Mouse (Mus musculus): ENCODE results near the gene Kcnh3. TPM values are rescaled to one million over a fixed set of nuclear protein-coding genes. Genes with fewer than 3 reads are reported as not detected.
"Not testable (repeated sequence)": the region's sequence is repeated elsewhere in the genome, so short reads cannot be mapped to it uniquely, and the experiment has no call there.

Kcnh3 gene
- polyA plus RNA-seq, 1 experiment from 2014 or later: 0.12 TPM

DNA sequence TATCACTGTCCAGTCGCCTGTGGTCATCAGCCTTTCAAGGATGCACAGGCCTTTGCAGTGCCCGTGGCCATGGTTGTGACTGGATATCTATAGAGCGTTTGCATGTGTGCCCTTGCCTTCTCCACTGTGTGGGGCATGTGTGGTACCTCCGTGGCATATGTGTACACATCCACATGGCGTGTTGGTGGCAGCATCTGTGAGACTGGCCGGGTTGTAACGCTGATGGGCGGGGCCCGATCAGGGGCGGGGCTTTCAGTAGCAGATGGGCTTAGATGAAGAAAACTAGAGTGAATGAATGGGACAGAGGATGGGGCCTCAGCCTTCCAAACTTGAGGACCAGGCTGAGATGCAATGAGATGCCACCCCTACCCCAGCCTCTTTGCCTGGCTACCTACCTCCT is 7.3 kb downstream of the Kcnh3 start:
- Histone ChIP-seq H3K27me3 (ENCODE audit: control insufficient read depth, insufficient read depth, low read length) (peaks cover 23% of the 10 kb centered on the region), H3K4me1 (replicated peaks; ENCODE audit: control insufficient read depth, insufficient read depth, low read length) (0 out of 2 replicates have a peak, but pooled peaks cover 2% of the 10 kb centered on the region), H3K4me2 (replicated peaks; ENCODE audit: low read depth, low read length) (no peak overlapping the region), H3K9ac (ENCODE audit: low read depth, low read length) (no peak overlapping the region), H3K36me3 (ENCODE audit: control insufficient read depth, insufficient read depth, low read length) (no peaks in the 10 kb centered on the region), H3K27ac (ENCODE audit: low read depth, low read length) (no peak overlapping the region), H3K9me3 (ENCODE audit: control insufficient read depth, low read length) (no peaks in the 10 kb centered on the region), H3K4me3 (ENCODE audit: low read depth, low read length) (no peak overlapping the region)
- 73% methylated on average over 10 of the region's 10 CpGs for WGBS
- DNase-seq (ENCODE audit: low spot score): no peak
- ATAC-seq (ENCODE audit: low FRiP score): no peak

DNA sequence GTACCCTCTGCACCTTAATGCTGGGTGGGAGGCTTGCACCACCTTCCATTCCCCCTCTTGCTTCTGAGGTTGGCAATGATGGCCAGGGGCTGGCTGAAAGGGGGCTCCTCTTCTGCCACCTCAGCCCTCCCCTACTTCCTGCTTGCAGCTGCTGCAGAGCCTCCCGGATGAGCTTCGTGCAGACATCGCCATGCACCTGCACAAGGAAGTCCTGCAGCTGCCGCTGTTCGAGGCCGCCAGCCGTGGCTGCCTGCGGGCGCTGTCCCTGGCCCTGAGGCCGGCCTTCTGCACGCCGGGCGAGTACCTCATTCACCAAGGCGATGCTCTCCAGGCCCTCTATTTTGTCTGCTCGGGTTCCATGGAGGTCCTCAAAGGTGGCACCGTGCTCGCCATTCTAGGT is 9.1 kb downstream of the Kcnh3 start:
- H3K27ac ChIP-seq (ENCODE audit: low read depth, low read length): no peak overlapping the region
- H3K4me2 ChIP-seq (replicated peaks; ENCODE audit: low read depth, low read length): no peak overlapping the region
- peaks cover 8% of the 10 kb centered on the region; the same call in 1 of the 2 replicates for H3K27me3 ChIP-seq (ENCODE audit: control insufficient read depth, insufficient read depth, low read length)
- DNase-seq (ENCODE audit: low spot score) (no peak), ATAC-seq (ENCODE audit: low FRiP score) (no peak)
- no peaks in the 10 kb centered on the region for H3K9me3 ChIP-seq (ENCODE audit: control insufficient read depth, low read length)
- H3K36me3 ChIP-seq (ENCODE audit: control insufficient read depth, insufficient read depth, low read length): no peaks in the 10 kb centered on the region
- WGBS: 63% methylated on average over 17 of the region's 17 CpGs
- 0 out of 2 replicates have a peak, but pooled peaks cover 2% of the 10 kb centered on the region for H3K4me1 ChIP-seq (replicated peaks; ENCODE audit: control insufficient read depth, insufficient read depth, low read length)
- H3K4me3 ChIP-seq (ENCODE audit: low read depth, low read length): no peak overlapping the region
- no peak overlapping the region for H3K9ac ChIP-seq (ENCODE audit: low read depth, low read length)

DNA sequence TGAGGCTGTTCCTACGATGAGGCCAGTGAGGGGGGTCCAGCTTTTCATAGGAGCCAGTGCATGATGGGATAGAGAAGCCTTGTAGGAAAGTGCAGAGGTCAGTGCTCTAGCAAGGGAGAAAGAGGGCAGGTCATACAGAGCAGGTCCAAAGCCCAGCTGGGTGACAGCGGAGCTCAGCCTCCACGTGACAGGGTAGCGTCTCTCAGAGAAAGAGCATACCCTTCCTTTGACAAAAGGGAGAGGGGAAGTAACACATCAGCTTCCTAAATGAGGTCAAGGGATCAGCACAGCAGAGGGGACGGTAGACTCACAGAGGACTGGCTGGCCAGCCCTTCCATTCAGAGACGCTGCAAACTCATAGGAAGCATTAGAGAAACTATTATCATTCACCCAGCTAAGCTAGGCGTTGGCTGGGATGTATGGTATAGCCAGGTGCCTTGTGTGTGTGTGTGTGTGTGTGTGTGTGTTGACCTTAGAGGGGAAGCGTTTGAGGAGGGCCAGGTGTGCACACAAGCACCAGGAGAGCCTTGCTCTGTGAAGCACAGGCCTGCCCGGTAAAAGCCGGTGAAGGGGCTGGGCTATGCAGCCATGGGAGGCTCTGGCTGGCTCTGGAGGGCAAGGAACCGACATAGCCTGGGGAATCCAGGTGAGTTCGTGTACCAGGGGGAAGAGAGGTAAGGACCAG is 9.8 kb downstream of the Kcnh3 start:
- 54% methylated on average over 12 of the region's 12 CpGs for WGBS
- DNase-seq (ENCODE audit: low spot score) (no peak), ATAC-seq (ENCODE audit: low FRiP score) (no peak)
- H3K36me3 ChIP-seq (ENCODE audit: control insufficient read depth, insufficient read depth, low read length): no peaks in the 10 kb centered on the region
- H3K4me2 ChIP-seq (replicated peaks; ENCODE audit: low read depth, low read length): no peak overlapping the region
- H3K27me3 ChIP-seq (ENCODE audit: control insufficient read depth, insufficient read depth, low read length): peaks cover 4% of the 10 kb centered on the region; the same call in 1 of the 2 replicates
- H3K27ac ChIP-seq (ENCODE audit: low read depth, low read length): no peak overlapping the region
- H3K4me1 ChIP-seq (replicated peaks; ENCODE audit: control insufficient read depth, insufficient read depth, low read length): 0 out of 2 replicates have a peak, but pooled peaks cover 2% of the 10 kb centered on the region
- H3K4me3 ChIP-seq (ENCODE audit: low read depth, low read length): no peak overlapping the region
- no peaks in the 10 kb centered on the region for H3K9me3 ChIP-seq (ENCODE audit: control insufficient read depth, low read length)
- peak overlapping the region; percentile 11; the same call in 1 of the 2 replicates for H3K9ac ChIP-seq (ENCODE audit: low read depth, low read length)

- no peak for ATAC-seq (ENCODE audit: low FRiP score)
These were observed 13.3 kb downstream of the Kcnh3 start for GRCm38 (mm10) chr15:99238006-99238405.

GRCm38 (mm10) chr15:99240129-99240528 is 15.5 kb downstream of the Kcnh3 start:
- H3K36me3 ChIP-seq (ENCODE audit: control insufficient read depth, insufficient read depth, low read length): 0 out of 2 replicates have a peak, but pooled peaks cover 5% of the 10 kb centered on the region
- ATAC-seq (ENCODE audit: low FRiP score) (no peak), DNase-seq (ENCODE audit: low spot score) (no peak)
- no peaks in the 10 kb centered on the region for H3K27me3 ChIP-seq (ENCODE audit: control insufficient read depth, insufficient read depth, low read length)
- no peaks in the 10 kb centered on the region for H3K4me1 ChIP-seq (replicated peaks; ENCODE audit: control insufficient read depth, insufficient read depth, low read length)
- H3K9me3 ChIP-seq (ENCODE audit: control insufficient read depth, low read length): no peaks in the 10 kb centered on the region
- H3K27ac ChIP-seq (ENCODE audit: low read depth, low read length): no peak overlapping the region
- no peak overlapping the region for H3K4me3 ChIP-seq (ENCODE audit: low read depth, low read length)
- no peak overlapping the region for H3K9ac ChIP-seq (ENCODE audit: low read depth, low read length)
- WGBS: 78% methylated on average over 4 of the region's 4 CpGs
- no peak overlapping the region for H3K4me2 ChIP-seq (replicated peaks; ENCODE audit: low read depth, low read length)

More at GRCm38 (mm10) chr15:99238006-99238405, 13.3 kb downstream of the Kcnh3 start:
- Histone ChIP-seq H3K27me3 (ENCODE audit: control insufficient read depth, insufficient read depth, low read length) (no peaks in the 10 kb centered on the region; the same call in 1 of the 2 replicates), H3K36me3 (ENCODE audit: control insufficient read depth, insufficient read depth, low read length) (0 out of 2 replicates have a peak, but pooled peaks cover 5% of the 10 kb centered on the region), H3K9ac (ENCODE audit: low read depth, low read length) (no peak overlapping the region), H3K9me3 (ENCODE audit: control insufficient read depth, low read length) (no peaks in the 10 kb centered on the region), H3K4me1 (replicated peaks; ENCODE audit: control insufficient read depth, insufficient read depth, low read length) (0 out of 2 replicates have a peak, but pooled peaks cover 2% of the 10 kb centered on the region), H3K4me3 (ENCODE audit: low read depth, low read length) (no peak overlapping the region), H3K27ac (ENCODE audit: low read depth, low read length) (no peak overlapping the region), H3K4me2 (replicated peaks; ENCODE audit: low read depth, low read length) (no peak overlapping the region)
- DNase-seq (ENCODE audit: low spot score): no peak
- WGBS: 67% methylated on average over 11 of the region's 11 CpGs

DNA sequence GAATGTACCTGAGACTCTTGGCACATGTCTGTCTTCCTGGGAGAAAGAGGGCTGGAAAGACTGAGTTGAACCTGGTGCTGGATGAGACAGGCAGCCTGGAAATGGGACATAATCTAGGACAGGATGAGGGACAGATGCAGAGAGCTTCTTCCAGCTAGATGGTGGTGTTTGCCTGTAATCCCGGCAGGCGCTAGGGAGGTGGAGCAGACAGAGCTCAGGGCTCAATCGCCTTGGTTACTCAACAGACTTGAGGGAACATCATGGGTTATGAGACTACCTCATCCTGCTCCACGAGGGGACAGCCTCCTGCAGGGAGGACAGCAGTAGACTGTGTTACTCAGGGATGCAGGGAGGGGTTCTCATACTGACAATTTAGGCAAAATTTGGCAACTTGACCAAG is 16.6 kb downstream of the Kcnh3 start:
- H3K36me3 ChIP-seq (ENCODE audit: control insufficient read depth, insufficient read depth, low read length): peaks cover 8% of the 10 kb centered on the region; the same call in 1 of the 2 replicates
- no peaks in the 10 kb centered on the region for H3K27me3 ChIP-seq (ENCODE audit: control insufficient read depth, insufficient read depth, low read length)
- 84% methylated on average over 4 of the region's 4 CpGs for WGBS

GRCm38 (mm10) chr15:99242045-99242444 is 17.4 kb downstream of the Kcnh3 start:
- Histone ChIP-seq H3K27me3 (ENCODE audit: control insufficient read depth, insufficient read depth, low read length) (no peaks in the 10 kb centered on the region), H3K4me3 (ENCODE audit: low read depth, low read length) (no peak overlapping the region), H3K4me2 (replicated peaks; ENCODE audit: low read depth, low read length) (no peak overlapping the region), H3K9ac (ENCODE audit: low read depth, low read length) (no peak overlapping the region), H3K27ac (ENCODE audit: low read depth, low read length) (no peak overlapping the region), H3K9me3 (ENCODE audit: control insufficient read depth, low read length) (no peaks in the 10 kb centered on the region), H3K36me3 (ENCODE audit: control insufficient read depth, insufficient read depth, low read length) (peaks cover 9% of the 10 kb centered on the region; the same call in 1 of the 2 replicates), H3K4me1 (replicated peaks; ENCODE audit: control insufficient read depth, insufficient read depth, low read length) (no peaks in the 10 kb centered on the region)
- ATAC-seq (ENCODE audit: low FRiP score): no peak
- WGBS: 88% methylated on average over 8 of the region's 10 CpGs
- DNase-seq (ENCODE audit: low spot score): no peak

More for the DNA sequence above, 16.6 kb downstream of the Kcnh3 start:
- H3K4me1 ChIP-seq (replicated peaks; ENCODE audit: control insufficient read depth, insufficient read depth, low read length): no peaks in the 10 kb centered on the region
- no peak for ATAC-seq (ENCODE audit: low FRiP score)
- DNase-seq (ENCODE audit: low spot score): no peak
- no peak overlapping the region for H3K27ac ChIP-seq (ENCODE audit: low read depth, low read length)
- H3K9me3 ChIP-seq (ENCODE audit: control insufficient read depth, low read length): no peaks in the 10 kb centered on the region
- H3K4me2 ChIP-seq (replicated peaks; ENCODE audit: low read depth, low read length): no peak overlapping the region
- H3K9ac ChIP-seq (ENCODE audit: low read depth, low read length): no peak overlapping the region
- H3K4me3 ChIP-seq (ENCODE audit: low read depth, low read length): no peak overlapping the region

DNA sequence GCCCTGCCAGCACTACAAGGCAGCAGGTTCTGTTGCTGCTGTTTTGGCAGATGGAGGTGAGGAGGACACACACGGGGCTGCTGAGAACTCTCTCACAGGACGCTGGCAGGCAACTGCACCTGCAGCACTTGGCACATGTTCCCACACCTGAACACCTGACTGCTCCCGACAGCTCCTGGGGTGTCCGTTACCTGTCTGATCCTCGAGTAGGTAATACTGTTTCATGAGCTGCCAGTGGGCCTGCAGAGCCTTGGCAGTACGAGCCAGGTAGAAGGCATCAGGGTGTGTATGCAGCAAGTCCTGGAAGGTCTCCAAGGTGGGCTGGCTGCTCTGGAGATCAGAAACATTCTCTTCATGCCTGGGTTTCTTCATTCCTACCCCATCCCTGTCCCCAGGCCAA is 22.1 kb downstream of the Kcnh3 start:
- H3K9me3 ChIP-seq (ENCODE audit: control insufficient read depth, low read length); H3K27me3 ChIP-seq (ENCODE audit: control insufficient read depth, insufficient read depth, low read length); H3K4me1 ChIP-seq (replicated peaks; ENCODE audit: control insufficient read depth, insufficient read depth, low read length); DNase-seq (ENCODE audit: low spot score); ATAC-seq (ENCODE audit: low FRiP score); H3K4me2 ChIP-seq (replicated peaks; ENCODE audit: low read depth, low read length); H3K27ac ChIP-seq (ENCODE audit: low read depth, low read length); H3K4me3 ChIP-seq (ENCODE audit: low read depth, low read length); H3K9ac ChIP-seq (ENCODE audit: low read depth, low read length): not testable (repeated sequence)
- WGBS: 95% methylated on average over 6 of the region's 6 CpGs
- peaks cover 10% of the 10 kb centered on the region; the same call in 1 of the 2 replicates for H3K36me3 ChIP-seq (ENCODE audit: control insufficient read depth, insufficient read depth, low read length)

- Histone ChIP-seq H3K4me3 (ENCODE audit: low read depth, low read length) (no peak overlapping the region), H3K27me3 (ENCODE audit: control insufficient read depth, insufficient read depth, low read length) (no peaks in the 10 kb centered on the region), H3K27ac (ENCODE audit: low read depth, low read length) (no peak overlapping the region), H3K36me3 (ENCODE audit: control insufficient read depth, insufficient read depth, low read length) (peaks cover 6% of the 10 kb centered on the region; the same call in 1 of the 2 replicates), H3K4me2 (replicated peaks; ENCODE audit: low read depth, low read length) (no peak overlapping the region), H3K9me3 (ENCODE audit: control insufficient read depth, low read length) (no peaks in the 10 kb centered on the region), H3K9ac (ENCODE audit: low read depth, low read length) (no peak overlapping the region), H3K4me1 (replicated peaks; ENCODE audit: control insufficient read depth, insufficient read depth, low read length) (no peaks in the 10 kb centered on the region; the same call in 1 of the 2 replicates)
- WGBS: 88% methylated on average over 9 of the region's 9 CpGs
- DNase-seq (ENCODE audit: low spot score): no peak
- no peak for ATAC-seq (ENCODE audit: low FRiP score)
These were observed 24.3 kb downstream of the Kcnh3 start for GRCm38 (mm10) chr15:99248972-99249371.
